Mouse (Mus musculus) C2C12 (cell line): ENCODE results near the gene Cnn3. TPM values are rescaled to one million over a fixed set of nuclear protein-coding genes. Genes with fewer than 3 reads are reported as not detected.

ENCODE experiments used
- H3K27me3 ChIP-seq: one replicate; pipeline ENCODE4 v1.6.1; 2011; ENCODE audit not compliant: control insufficient read depth, insufficient read depth, insufficient read length
- H3K36me3 ChIP-seq: one replicate; pipeline ENCODE4 v1.6.1; 2011; ENCODE audit not compliant: control insufficient read depth, insufficient read depth
- H3K4me3 ChIP-seq: one replicate; pipeline ENCODE4 v1.5.1; 2011; ENCODE audit warnings: mild to moderate bottlenecking, control low read depth; ENCODE audit not compliant: poor library complexity, insufficient read depth, severe bottlenecking
- H3K79me2 ChIP-seq: one replicate; pipeline ENCODE4 v1.6.1; 2011; ENCODE audit not compliant: control insufficient read depth, insufficient read depth
- H3K79me3 ChIP-seq: one replicate; pipeline ENCODE4 v1.6.1; 2011; ENCODE audit warnings: low read depth, control low read depth
- H3ac ChIP-seq: one replicate; pipeline ENCODE3; 2011; ENCODE audit warnings: low read depth; ENCODE audit not compliant: control insufficient read depth, insufficient read length
- CEBPB ChIP-seq: IDR thresholded peaks from one replicate; pipeline ENCODE4 v1.6.1; 2011; ENCODE audit warnings: low read depth, mild to moderate bottlenecking, control low read depth, moderate library complexity
- CTCF ChIP-seq: IDR thresholded peaks from one replicate; pipeline ENCODE4 v1.5.1; 2011; ENCODE audit not compliant: control insufficient read depth, insufficient read depth, insufficient read length
- FOSL1 ChIP-seq: IDR thresholded peaks from one replicate; pipeline ENCODE4 v1.8.0; 2011; ENCODE audit warnings: mild to moderate bottlenecking, low read length; ENCODE audit not compliant: poor library complexity, insufficient read depth, severe bottlenecking
- MAX ChIP-seq: IDR thresholded peaks from one replicate; pipeline ENCODE4 v1.6.1; 2011; ENCODE audit warnings: mild to moderate bottlenecking, control low read depth
- MYOD1 ChIP-seq: IDR thresholded peaks from one replicate; pipeline ENCODE4 v1.6.1; 2011; ENCODE audit warnings: low read depth; ENCODE audit not compliant: control insufficient read depth, insufficient read length
- MYOG ChIP-seq: IDR thresholded peaks from one replicate; pipeline ENCODE4 v1.6.1; 2011; ENCODE audit not compliant: control insufficient read depth, insufficient read length; ENCODE audit errors: extremely low read depth
- USF1 ChIP-seq: IDR thresholded peaks from one replicate; pipeline ENCODE4 v1.6.1; 2011; ENCODE audit warnings: low read depth, mild to moderate bottlenecking, control low read depth, moderate library complexity
- polyA plus RNA-seq: library from polyadenylated mRNA; unstranded; fragments of >200 nt; fragmentation: generic; extraction: Trizol; gene quantifications from one replicate; pipeline ENCODE4 v1.2.1, GENCODE M21; 2012; ENCODE audit warnings: missing spikeins

The Cnn3 gene
- polyA plus RNA-seq, 1 experiment = 362 TPM

DNA sequence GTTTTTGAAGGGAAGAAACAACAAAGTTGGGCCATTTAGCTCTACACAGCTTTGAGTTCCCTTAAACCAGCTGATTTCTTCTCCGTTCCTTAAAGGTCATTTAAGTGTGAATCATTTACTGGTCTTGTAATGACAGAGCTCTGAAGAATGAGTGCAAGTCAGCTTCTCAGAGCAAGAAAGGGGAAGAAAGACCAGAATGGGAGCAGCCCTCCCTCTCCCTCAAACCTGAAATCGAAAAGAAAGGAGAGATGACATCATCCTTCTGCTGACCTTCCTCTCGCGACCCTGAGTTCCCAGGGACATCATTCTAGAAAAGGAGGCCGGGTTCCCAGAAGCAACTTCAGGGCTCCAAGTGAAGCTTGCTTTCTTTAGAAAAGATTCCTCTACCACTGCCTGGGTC lies 64.6 kb downstream of the Cnn3 start:
- TF ChIP-seq CTCF = no peak
- TF ChIP-seq MYOG = no peak
- TF ChIP-seq MYOD1 = no peak
- no peak overlapping the region for H3ac ChIP-seq
- H3K79me2 ChIP-seq = no peaks in the 10 kb centered on the region
- H3K36me3 ChIP-seq = no peaks in the 10 kb centered on the region
- no peaks in the 10 kb centered on the region for H3K27me3 ChIP-seq
- H3K4me3 ChIP-seq = no peak overlapping the region
- no peaks in the 10 kb centered on the region for H3K79me3 ChIP-seq

GRCm38 (mm10) chr3:121492026-121492425 lies 65.7 kb downstream of the Cnn3 start:
- Histone ChIP-seq H3K4me3 (no peak overlapping the region), H3K27me3 (no peaks in the 10 kb centered on the region), H3ac (no peak overlapping the region), H3K79me2 (no peaks in the 10 kb centered on the region), H3K79me3 (no peaks in the 10 kb centered on the region), H3K36me3 (no peaks in the 10 kb centered on the region)
- no peak for TF ChIP-seq CEBPB
- no peak for TF ChIP-seq MYOG

GRCm38 (mm10) chr3:121493997-121494421 lies 67.7 kb downstream of the Cnn3 start:
- Histone ChIP-seq H3K79me2 (no peaks in the 10 kb centered on the region), H3K27me3 (no peaks in the 10 kb centered on the region), H3K36me3 (no peaks in the 10 kb centered on the region), H3ac (no peak overlapping the region), H3K79me3 (no peaks in the 10 kb centered on the region), H3K4me3 (no peak overlapping the region)
- TF ChIP-seq FOSL1 (no peak), USF1 (no peak), MYOD1 (no peak), MYOG (no peak)

GRCm38 (mm10) chr3:121500225-121500624 lies 73.9 kb downstream of the Cnn3 start:
- H3K79me2 ChIP-seq = no peaks in the 10 kb centered on the region
- no peaks in the 10 kb centered on the region for H3K36me3 ChIP-seq
- no peaks in the 10 kb centered on the region for H3K27me3 ChIP-seq
- peak; percentile 93 for TF ChIP-seq CTCF
- no peak for TF ChIP-seq MYOG
- H3ac ChIP-seq = no peak overlapping the region
- no peak overlapping the region for H3K4me3 ChIP-seq
- no peaks in the 10 kb centered on the region for H3K79me3 ChIP-seq

GRCm38 (mm10) chr3:121500734-121501133 lies 74.4 kb downstream of the Cnn3 start:
- no peak overlapping the region for H3ac ChIP-seq
- H3K27me3 ChIP-seq = no peaks in the 10 kb centered on the region
- no peak for TF ChIP-seq MAX
- TF ChIP-seq MYOG = no peak
- TF ChIP-seq FOSL1 = no peak
- no peak for TF ChIP-seq USF1
- TF ChIP-seq CEBPB = no peak
- TF ChIP-seq CTCF = no peak
- TF ChIP-seq MYOD1 = no peak

DNA sequence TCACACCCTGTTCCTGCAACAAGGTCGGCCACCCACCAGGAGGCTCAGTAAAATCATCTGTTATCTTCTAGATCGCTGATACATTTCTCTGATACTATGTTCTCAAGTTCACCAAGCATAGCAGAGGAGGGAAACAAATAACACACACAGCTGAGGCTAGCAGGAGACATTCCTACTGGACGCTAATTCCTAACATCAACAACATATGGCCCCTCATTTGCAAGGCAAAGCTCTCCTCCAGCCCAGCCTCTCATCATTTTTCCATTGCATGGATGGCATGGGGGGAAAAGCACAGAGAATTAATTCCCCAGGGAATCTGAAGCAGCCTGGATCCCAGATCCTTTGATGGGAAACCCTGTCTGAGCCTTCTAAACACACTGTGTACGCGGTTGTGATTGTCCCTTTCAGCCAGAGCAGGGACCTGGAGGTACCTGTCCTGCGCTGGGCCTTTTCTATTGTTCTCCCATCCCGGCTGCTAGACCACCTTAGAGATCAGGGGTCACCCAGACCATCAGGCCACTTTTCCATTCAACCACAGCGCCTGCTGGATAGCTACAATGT lies 78.7 kb downstream of the Cnn3 start:
- no peaks in the 10 kb centered on the region for H3K79me3 ChIP-seq
- no peaks in the 10 kb centered on the region for H3K79me2 ChIP-seq
- no peaks in the 10 kb centered on the region for H3K27me3 ChIP-seq
- no peaks in the 10 kb centered on the region for H3K36me3 ChIP-seq
- H3K4me3 ChIP-seq = no peak overlapping the region
- no peak for TF ChIP-seq USF1
- TF ChIP-seq FOSL1 = no peak
- TF ChIP-seq CEBPB = no peak
- no peak for TF ChIP-seq MAX
- no peak for TF ChIP-seq MYOD1
- TF ChIP-seq CTCF = no peak
- TF ChIP-seq MYOG = no peak
- H3ac ChIP-seq = no peak overlapping the region

More at GRCm38 (mm10) chr3:121500734-121501133, 74.4 kb downstream of the Cnn3 start:
- no peaks in the 10 kb centered on the region for H3K79me3 ChIP-seq
- no peaks in the 10 kb centered on the region for H3K79me2 ChIP-seq
- H3K4me3 ChIP-seq = no peak overlapping the region
- no peaks in the 10 kb centered on the region for H3K36me3 ChIP-seq

GRCm38 (mm10) chr3:121506175-121506574 lies 79.9 kb downstream of the Cnn3 start:
- no peak overlapping the region for H3K4me3 ChIP-seq
- no peaks in the 10 kb centered on the region for H3K79me2 ChIP-seq
- H3K79me3 ChIP-seq = no peaks in the 10 kb centered on the region
- H3K27me3 ChIP-seq = no peaks in the 10 kb centered on the region
- no peaks in the 10 kb centered on the region for H3K36me3 ChIP-seq
- H3ac ChIP-seq = no peak overlapping the region
- TF ChIP-seq MYOG (no peak), MYOD1 (no peak), CTCF (no peak), MAX (no peak), FOSL1 (no peak), CEBPB (no peak), USF1 (no peak)
